ENCODE assay signal across 19 mouse cellular contexts in genomic region chr13:99209859-99210258, GRCm38 (mm10). TPM values are rescaled to one million over a fixed set of nuclear protein-coding genes. Genes with fewer than 3 reads are reported as not detected.
DNase-seq lines count a peak whose midpoint lies in the region; TF ChIP-seq lines count a peak whose summit lies in the region.
"Had no signal": no experiment of that assay in that cellular context is flagged by ENCODE, and none has a peak within 500 bp of the region (broad histone marks: within the 10 kb centered on the region; RNA-seq: fewer than 3 reads in every experiment).

No protein-coding gene starts in this region.

- H3K27me3 ChIP-seq in myocyte (ENCODE audit: control insufficient read depth, insufficient read depth, insufficient read length): no peaks in the 10 kb centered on the region

- H3ac ChIP-seq in myocyte (ENCODE audit: control insufficient read depth, insufficient read length): no peak overlapping the region

- intact Hi-C loops in heart, postnatal 14 days (cut with DNase I): no loop called here

- no peak overlapping the region for H3K4me2 ChIP-seq in myocyte (ENCODE audit: low read depth)

- DNase-seq in heart, adult 11 months: peak; percentile 52
- DNase-seq in heart, postnatal 14 days: no peak
- no peak for DNase-seq in spleen, postnatal 4 days (ENCODE audit: low spot score in 2 of 2)
- DNase-seq: adrenal gland, adult 2 months; adrenal gland, adult 8-10 months; adrenal gland, postnatal 10 days; adrenal gland, postnatal 14 days; adrenal gland, postnatal 25 days; adrenal gland, postnatal 36 days; B cell, adult 2 months; cerebellum, adult 11 months; cerebellum, adult 11-12 months; cerebellum, adult 18-20 months had no signal

- no peaks in the 10 kb centered on the region for H3K36me3 ChIP-seq in myocyte (ENCODE audit: control insufficient read depth, insufficient read depth)
- H3K36me3 ChIP-seq: G1E had no signal

- H3K4me3 ChIP-seq in myocyte: no peak overlapping the region

- H3K79me2 ChIP-seq in myocyte (ENCODE audit: control insufficient read depth, insufficient read depth): no peaks in the 10 kb centered on the region

- TF ChIP-seq POLR2A in myocyte (IDR thresholded peaks at IDR 0.05; ENCODE audit: insufficient read length, low read depth): no peak

TF ChIP-seq in myocyte, 11 proteins besides CTCF, POLR2A, EP300 and RAD21:
- TF ChIP-seq MYOD1 (IDR thresholded peaks at IDR 0.05; ENCODE audit: control insufficient read depth in 1 of 3, insufficient read length in 2 of 3, low read depth in 2 of 3): peak in 1 of 3 experiments; percentile 67
- no peak for TF ChIP-seq USF1 (IDR thresholded peaks at IDR 0.05; ENCODE audit: low read depth)
- TF ChIP-seq TCF12 (IDR thresholded peaks at IDR 0.05; ENCODE audit: insufficient read depth, poor library complexity, severe bottlenecking): peak; percentile 9
- TF ChIP-seq MYOG (IDR thresholded peaks at IDR 0.05; ENCODE audit: control insufficient read depth in 1 of 3, insufficient read depth in 1 of 3, insufficient read length in 2 of 3, low read depth in 2 of 3): peak in 2 of 3 experiments; percentile 16 to 29

RNA-seq across cellular contexts. Expression of gene Zfp366, which starts 25.2 kb away (rescaled TPM):
- 10 to 100 TPM; 19.7 to 21.2 TPM for total RNA-seq in heart, postnatal 14 days (2021)
- polyA plus RNA-seq in myocyte (2012; fragmentation: generic; extraction: Trizol): 0.01 TPM
- total RNA-seq: CH12.LX, MEL had no signal
- polyA plus RNA-seq: activated CD4-positive, CD25-positive, alpha-beta regulatory T cell, adult 4 months; C2C12; G1E had no signal
